Mouse (Mus musculus) heart, embryonic 12.5 days (tissue): ENCODE results near the gene Sall1. TPM values are rescaled to one million over a fixed set of nuclear protein-coding genes. Genes with fewer than 3 reads are reported as not detected.
A peak's percentile ranks its signal among the peaks of the same experiment; 100 is the strongest.

Experiments
- ATAC-seq: fragments of 200-750 bp; cut with Nextera tagmentation; 2 replicates; pipeline ENCODE4 v1.8.0; 2017; ENCODE audit warnings: moderate TSS enrichment, moderate library complexity; ENCODE audit not compliant: insufficient number of reproducible peaks, low FRiP score
- H3K27ac ChIP-seq: fragments of 300-500 bp; sonication (generic); 2 replicates; pipeline ENCODE4 v1.5.1; 2016; ENCODE audit warnings: mild to moderate bottlenecking, moderate library complexity; ENCODE audit not compliant: poor library complexity, severe bottlenecking
- H3K27me3 ChIP-seq: fragments of 300-500 bp; sonication (generic); replicated peaks from 2 replicates; pipeline ENCODE4 v1.6.1; 2016; ENCODE audit warnings: mild to moderate bottlenecking, moderate library complexity
- H3K36me3 ChIP-seq: fragments of 300-500 bp; sonication (generic); 2 replicates; pipeline ENCODE4 v1.6.1; 2016; ENCODE audit warnings: mild to moderate bottlenecking, moderate library complexity
- H3K4me1 ChIP-seq: fragments of 300-500 bp; sonication (generic); replicated peaks from 2 replicates; pipeline ENCODE4 v1.6.1; 2016; ENCODE audit warnings: mild to moderate bottlenecking
- H3K4me2 ChIP-seq: fragments of 300-500 bp; sonication (generic); 2 replicates; pipeline ENCODE4 v1.6.1; 2016; ENCODE audit warnings: mild to moderate bottlenecking, moderate library complexity
- H3K4me3 ChIP-seq: fragments of 300-500 bp; sonication (generic); 2 replicates; pipeline ENCODE4 v1.5.1; 2016; ENCODE audit warnings: mild to moderate bottlenecking
- H3K9ac ChIP-seq: fragments of 300-500 bp; sonication (generic); 2 replicates; pipeline ENCODE4 v1.6.1; 2016; ENCODE audit warnings: mild to moderate bottlenecking, moderate library complexity
- H3K9me3 ChIP-seq: fragments of 300-500 bp; sonication (generic); replicated peaks from 2 replicates; pipeline ENCODE4 v1.6.1; 2016; ENCODE audit warnings: mild to moderate bottlenecking, moderate library complexity
- WGBS: fragments of 180-500 bp; shearing (Covaris S2); methylation state at CpG from one replicate; pipeline ENCODE4 v1.1.7; 2016; 5-methylcytosine and 5-hydroxymethylcytosine counted together
- polyA plus RNA-seq: library from polyadenylated mRNA; unstranded; fragments of >200 nt; fragmentation: Nextera tagmentation; extraction: Ambion mirVana; gene quantifications from 2 replicates; pipeline ENCODE4 v1.2.1, GENCODE M21; 2016

The Sall1 gene
- polyA plus RNA-seq, 1 experiment from 2014 or later = 6.4 TPM

DNA sequence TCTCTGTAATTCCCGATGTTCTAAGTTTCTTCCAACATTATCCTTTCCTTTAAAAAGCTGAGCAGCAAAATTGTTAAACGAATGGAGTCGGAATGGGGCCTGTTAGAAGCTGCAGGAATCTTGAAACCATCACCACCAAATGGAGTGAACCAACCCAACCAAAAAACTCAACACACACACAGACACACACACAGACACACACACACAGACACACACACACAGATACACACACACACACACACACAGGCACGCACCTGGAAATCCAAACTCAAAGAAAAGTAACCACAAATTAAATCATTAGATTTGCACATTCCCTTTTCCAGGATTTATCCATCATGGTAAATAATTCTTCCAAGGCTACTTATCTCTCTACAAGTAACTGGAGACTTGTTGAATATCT, 5.0 kb downstream of the Sall1 start:
- H3K9ac ChIP-seq = no peak overlapping the region
- 0 out of 2 replicates have a peak, but pooled peaks cover under 1% of the 10 kb centered on the region for H3K27me3 ChIP-seq
- no peak for ATAC-seq
- 70% methylated on average over 4 of the region's 4 CpGs for WGBS
- H3K27ac ChIP-seq = no peak overlapping the region
- H3K9me3 ChIP-seq = no peaks in the 10 kb centered on the region
- no peaks in the 10 kb centered on the region for H3K36me3 ChIP-seq
- H3K4me1 ChIP-seq = peaks cover 26% of the 10 kb centered on the region
- peak overlapping the region; percentile 20; the same call in 1 of the 2 replicates for H3K4me3 ChIP-seq
- H3K4me2 ChIP-seq = peak overlapping the region; percentile 48

DNA sequence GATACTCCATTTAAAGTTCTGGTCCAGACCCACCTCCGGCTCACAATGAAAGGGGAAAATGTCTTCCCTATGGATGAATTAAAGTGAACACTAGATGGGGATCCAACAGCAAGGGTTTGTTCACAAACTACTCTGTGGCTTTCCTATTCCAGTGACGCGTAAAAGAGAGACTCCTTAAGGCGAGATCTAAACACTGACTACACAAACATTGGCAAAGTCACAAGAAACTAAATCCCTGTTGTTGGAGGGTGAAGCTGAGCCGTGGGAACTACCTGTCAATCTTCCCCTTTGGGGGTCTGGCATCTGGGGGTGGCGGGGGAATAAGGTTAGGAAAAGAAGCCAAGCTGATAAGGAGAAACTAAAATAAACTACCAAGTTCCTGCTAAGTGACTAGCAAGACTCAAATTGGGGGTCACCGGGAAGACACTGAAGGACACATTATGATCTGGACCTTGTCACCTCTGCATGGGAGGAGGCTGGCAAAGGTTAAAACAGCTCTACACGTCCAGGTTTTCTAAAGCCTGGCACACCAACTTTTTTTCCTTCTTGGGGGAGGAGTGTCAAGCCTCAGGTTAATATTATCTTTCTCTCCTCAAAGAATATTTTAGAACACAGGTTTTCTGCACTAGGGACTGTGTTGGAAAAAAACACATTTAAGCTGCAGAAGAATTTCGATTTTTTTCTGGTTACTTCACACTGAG, 6.3 kb downstream of the Sall1 start:
- H3K36me3 ChIP-seq = peaks cover 4% of the 10 kb centered on the region
- no peak for ATAC-seq
- 11% methylated on average over 9 of the region's 9 CpGs for WGBS
- peak overlapping the region; percentile 38; the same call in 1 of the 2 replicates for H3K27ac ChIP-seq
- H3K4me1 ChIP-seq = peaks cover 29% of the 10 kb centered on the region
- H3K9me3 ChIP-seq = no peaks in the 10 kb centered on the region
- 0 out of 2 replicates have a peak, but pooled peaks cover 4% of the 10 kb centered on the region for H3K27me3 ChIP-seq
- H3K4me3 ChIP-seq = peak overlapping the region; percentile 18
- H3K4me2 ChIP-seq = peak overlapping the region; percentile 59
- H3K9ac ChIP-seq = peak overlapping the region; percentile 60

DNA sequence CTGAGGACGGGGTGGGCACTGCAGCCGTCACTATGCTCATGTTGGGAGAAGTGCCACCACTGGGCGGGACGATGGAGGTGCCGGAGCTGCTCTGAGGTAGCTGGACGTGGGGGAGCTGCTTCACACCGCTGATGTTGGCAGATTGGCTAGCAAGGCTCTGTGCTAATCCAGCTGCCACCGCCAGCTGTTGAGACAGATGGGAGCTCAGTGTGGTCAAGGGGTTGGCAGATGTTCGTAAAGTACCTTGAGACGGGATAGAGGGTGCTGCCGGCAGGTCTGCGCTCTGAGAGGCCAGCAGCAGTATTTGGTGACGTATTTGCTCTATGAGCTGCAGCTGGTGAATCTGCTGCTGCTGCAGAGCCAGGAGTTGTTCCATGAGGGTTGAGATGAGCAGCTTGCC, 11.6 kb downstream of the Sall1 start:
- peaks cover 46% of the 10 kb centered on the region for H3K36me3 ChIP-seq

DNA sequence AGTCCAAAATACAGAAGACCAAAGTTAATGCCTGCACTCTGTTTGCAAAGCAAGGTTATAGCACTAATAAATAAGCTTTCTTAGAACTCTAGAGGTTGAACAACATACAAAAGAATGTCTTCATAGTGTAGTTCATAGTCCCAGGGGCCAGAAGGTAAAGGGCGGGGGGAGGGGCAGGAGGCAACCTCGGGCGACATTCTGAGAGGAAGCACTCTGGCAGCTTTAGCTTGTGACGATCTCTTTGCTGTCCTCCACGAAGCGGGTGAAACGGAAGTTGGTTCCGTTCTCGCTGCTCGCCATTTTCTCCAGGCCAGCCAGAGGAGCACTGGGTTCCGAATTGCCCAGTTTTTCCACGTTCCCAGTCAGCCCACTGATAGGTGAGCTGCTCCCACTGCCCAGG, 15.8 kb downstream of the Sall1 start:
- Histone ChIP-seq H3K4me1 (peaks cover 27% of the 10 kb centered on the region), H3K9ac (no peak overlapping the region), H3K27ac (no peak overlapping the region), H3K36me3 (peaks cover 46% of the 10 kb centered on the region), H3K27me3 (peaks cover 9% of the 10 kb centered on the region), H3K4me2 (no peak overlapping the region), H3K9me3 (no peaks in the 10 kb centered on the region), H3K4me3 (no peak overlapping the region)
- no peak for ATAC-seq
- WGBS = 44% methylated on average over 12 of the region's 12 CpGs

More for the DNA sequence above, 11.6 kb downstream of the Sall1 start:
- Histone ChIP-seq H3K4me1 (peaks cover 28% of the 10 kb centered on the region), H3K4me3 (no peak overlapping the region), H3K9me3 (no peaks in the 10 kb centered on the region), H3K27me3 (peaks cover 9% of the 10 kb centered on the region), H3K27ac (no peak overlapping the region), H3K4me2 (no peak overlapping the region), H3K9ac (no peak overlapping the region)
- WGBS = 90% methylated on average over 13 of the region's 13 CpGs
- ATAC-seq = no peak

DNA sequence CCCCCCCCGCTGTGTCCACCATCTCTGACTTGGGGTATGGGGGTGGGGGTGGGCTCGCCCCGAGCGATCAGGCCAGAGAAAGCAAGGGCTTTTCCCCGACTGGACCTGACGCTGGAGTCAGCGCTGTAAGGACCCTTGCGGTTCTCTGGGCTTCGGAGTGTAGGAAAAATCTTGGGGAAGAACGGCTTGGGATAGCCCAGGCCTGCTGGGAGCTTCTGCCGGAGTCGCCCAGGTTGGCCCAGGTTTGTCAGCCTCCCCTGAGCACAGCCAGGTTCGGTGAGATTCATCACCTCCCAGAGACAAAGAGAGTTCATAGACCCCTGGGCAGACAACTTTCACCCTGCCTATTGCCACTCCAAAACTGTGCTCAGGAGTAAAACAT, 17.8 kb downstream of the Sall1 start:
- WGBS = 18% methylated on average over 12 of the region's 13 CpGs
- Histone ChIP-seq H3K27ac (peak overlapping the region; percentile 22; the same call in 1 of the 2 replicates), H3K36me3 (peaks cover 27% of the 10 kb centered on the region), H3K9me3 (no peaks in the 10 kb centered on the region), H3K27me3 (no peaks in the 10 kb centered on the region), H3K4me2 (peak overlapping the region; percentile 85), H3K9ac (peak overlapping the region; percentile 69), H3K4me1 (peaks cover 30% of the 10 kb centered on the region), H3K4me3 (peak overlapping the region; percentile 46)
- peak; percentile 12; the same call in 1 of the 2 replicates for ATAC-seq

DNA sequence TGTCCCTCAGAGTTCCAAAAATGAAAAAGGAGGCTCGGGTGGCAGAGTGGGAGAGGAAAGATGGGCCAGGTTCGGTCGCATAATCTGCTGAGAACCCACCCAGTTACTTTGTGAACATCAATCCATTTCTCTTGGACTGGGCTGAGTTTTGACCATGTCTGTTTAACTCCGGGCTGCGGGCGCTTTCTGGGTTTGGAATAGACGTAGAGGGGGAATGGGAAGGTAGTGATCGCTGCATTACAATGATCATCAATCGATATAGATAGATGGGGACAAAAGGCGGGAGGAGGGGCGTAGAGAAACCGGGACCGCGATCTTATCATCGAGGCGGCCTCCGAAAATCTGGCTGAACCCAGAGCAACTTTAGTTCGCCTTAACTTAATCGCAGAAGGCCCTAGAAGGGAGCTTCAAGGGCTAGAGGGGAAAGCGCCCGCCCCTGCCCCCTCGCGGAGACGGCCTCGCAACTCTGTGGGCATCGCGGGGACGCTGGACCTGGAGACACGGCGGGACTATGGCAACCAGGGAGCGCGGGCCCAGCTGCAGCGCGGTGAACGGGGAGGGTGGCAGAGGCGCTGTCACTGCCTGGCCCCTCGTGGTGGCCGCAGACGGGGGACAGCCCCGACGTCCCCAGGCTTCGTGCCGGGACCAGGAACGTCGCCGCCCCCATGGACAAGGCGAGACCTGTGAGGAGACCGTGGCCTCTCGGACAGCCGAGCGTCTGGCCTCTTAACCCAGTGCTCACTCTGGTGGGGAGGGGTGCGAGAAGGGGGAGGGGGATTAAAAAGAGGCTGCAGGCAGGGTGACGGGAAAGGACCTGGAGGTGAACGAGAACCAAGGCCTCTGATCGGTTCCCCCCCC, 18.5 kb downstream of the Sall1 start:
- H3K4me3 ChIP-seq = peak overlapping the region; percentile 46
- no peaks in the 10 kb centered on the region for H3K27me3 ChIP-seq
- peak; percentile 68; the same call in 1 of the 2 replicates for ATAC-seq
- H3K27ac ChIP-seq = peak overlapping the region; percentile 22; the same call in 1 of the 2 replicates
- 4% methylated on average over 54 of the region's 55 CpGs for WGBS
- H3K9me3 ChIP-seq = no peaks in the 10 kb centered on the region
- H3K9ac ChIP-seq = peak overlapping the region; percentile 69
- peak overlapping the region; percentile 85 for H3K4me2 ChIP-seq
- peaks cover 21% of the 10 kb centered on the region for H3K36me3 ChIP-seq
- peaks cover 34% of the 10 kb centered on the region for H3K4me1 ChIP-seq

DNA sequence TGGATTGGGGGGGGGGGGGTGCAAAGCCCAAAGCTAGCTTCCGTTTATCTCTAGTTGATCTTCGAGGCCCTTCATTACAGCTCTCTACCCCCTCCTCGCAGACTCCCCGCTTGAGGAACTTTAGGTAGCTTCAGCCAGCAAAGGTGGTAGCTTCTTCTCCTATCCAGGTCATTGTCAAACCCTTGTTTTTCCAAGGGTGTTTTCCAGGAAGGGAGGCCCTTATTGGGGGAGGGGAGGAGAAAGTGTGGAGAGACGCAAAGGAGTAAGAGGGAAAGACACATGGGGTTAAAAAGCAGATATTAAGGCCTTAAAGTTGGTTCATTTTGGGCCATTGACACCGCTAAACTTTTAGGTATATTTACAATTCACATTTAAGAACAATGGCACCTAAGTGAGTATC, 19.2 kb downstream of the Sall1 start:
- Histone ChIP-seq H3K4me1 (peaks cover 34% of the 10 kb centered on the region), H3K4me3 (no peak overlapping the region), H3K27me3 (no peaks in the 10 kb centered on the region), H3K36me3 (peaks cover 14% of the 10 kb centered on the region), H3K4me2 (no peak overlapping the region; the same call in 1 of the 2 replicates), H3K9ac (no peak overlapping the region), H3K27ac (peak overlapping the region; percentile 69), H3K9me3 (no peaks in the 10 kb centered on the region)
- no peak for ATAC-seq
- 22% methylated on average over 6 of the region's 6 CpGs for WGBS

DNA sequence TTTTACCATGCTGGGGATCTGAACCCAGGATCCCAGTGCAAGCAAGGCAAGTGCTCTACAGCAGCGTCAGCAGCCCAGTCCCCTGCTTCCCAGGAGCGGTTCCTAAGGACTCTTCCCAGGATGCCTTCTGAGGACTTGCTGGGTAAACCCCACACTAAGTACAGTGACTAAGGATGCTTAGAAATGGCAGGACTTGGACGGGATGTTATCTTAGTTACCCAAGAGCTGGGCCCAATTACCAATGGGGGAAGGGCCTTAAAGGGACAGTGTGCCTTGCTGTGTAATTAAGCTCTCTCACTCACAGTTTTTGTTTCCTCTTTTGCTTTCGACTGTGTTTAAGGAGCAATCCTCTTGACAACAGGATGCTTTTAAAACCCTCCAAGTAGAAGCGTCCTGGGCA, 22.8 kb downstream of the Sall1 start:
- 6% methylated on average over 5 of the region's 5 CpGs for WGBS
- H3K4me3 ChIP-seq = no peak overlapping the region
- no peak overlapping the region for H3K9ac ChIP-seq
- peaks cover 21% of the 10 kb centered on the region for H3K4me1 ChIP-seq
- no peaks in the 10 kb centered on the region for H3K36me3 ChIP-seq
- no peak overlapping the region; the same call in 1 of the 2 replicates for H3K27ac ChIP-seq
- peak overlapping the region; percentile 24 for H3K4me2 ChIP-seq
- H3K9me3 ChIP-seq = no peaks in the 10 kb centered on the region
- H3K27me3 ChIP-seq = no peaks in the 10 kb centered on the region
- 0 out of 2 replicates have a peak, but pooled peaks have one; percentile 44 for ATAC-seq

DNA sequence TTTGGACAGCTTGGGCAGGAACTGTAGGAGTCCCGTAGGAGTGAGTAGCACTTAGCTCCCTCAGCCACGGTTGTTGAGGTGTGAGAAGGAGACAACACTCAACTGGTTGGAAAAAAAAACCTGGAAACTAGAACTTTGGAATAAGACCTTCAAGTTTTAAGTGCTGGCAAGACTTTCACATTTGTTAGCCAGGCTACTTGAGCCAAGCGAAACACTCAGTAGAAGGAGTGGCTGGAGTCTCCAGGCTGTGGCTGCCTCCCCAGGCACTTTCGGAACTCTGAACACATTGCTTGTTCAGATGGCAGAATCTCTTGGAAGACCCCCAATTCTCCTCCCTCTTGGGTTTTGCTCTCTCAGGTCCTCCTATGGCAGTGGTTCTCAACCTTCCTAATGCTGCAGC, 26.1 kb downstream of the Sall1 start:
- H3K4me3 ChIP-seq = no peak overlapping the region
- peaks cover 7% of the 10 kb centered on the region for H3K4me1 ChIP-seq

DNA sequence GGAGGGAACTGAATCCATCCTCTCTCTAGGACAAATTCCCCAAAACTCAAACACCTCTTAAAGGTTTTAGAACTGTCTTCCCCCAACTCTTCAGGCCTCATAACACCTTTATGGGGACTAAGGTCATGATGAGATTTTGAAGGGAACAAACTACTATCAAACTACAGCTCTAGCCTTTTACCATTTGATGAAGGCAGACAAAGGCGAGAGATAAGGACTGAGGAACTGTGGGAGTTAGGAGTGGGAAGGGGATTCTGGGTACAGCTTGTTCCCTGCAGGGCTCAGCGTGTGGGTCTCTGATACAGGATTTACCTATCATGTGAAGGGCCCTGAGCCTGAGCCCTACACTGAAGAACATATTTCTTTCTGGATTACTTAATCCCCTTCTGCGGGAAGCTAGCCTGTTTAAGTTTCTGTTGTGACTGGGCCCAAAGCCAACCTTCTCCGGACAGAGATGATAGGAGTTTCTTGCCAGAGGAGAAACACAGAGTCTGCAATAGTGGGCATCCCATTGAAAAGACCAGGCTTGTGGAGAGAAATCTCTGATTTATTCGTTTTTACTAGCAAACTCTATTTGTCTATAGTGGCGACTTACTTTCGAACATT, 27.4 kb downstream of the Sall1 start:
- no peak for ATAC-seq
- no peak overlapping the region for H3K9ac ChIP-seq
- H3K27ac ChIP-seq = no peak overlapping the region
- H3K27me3 ChIP-seq = no peaks in the 10 kb centered on the region
- H3K4me3 ChIP-seq = no peak overlapping the region
- no peaks in the 10 kb centered on the region for H3K9me3 ChIP-seq
- H3K4me2 ChIP-seq = no peak overlapping the region
- 66% methylated on average over 7 of the region's 7 CpGs for WGBS
- no peaks in the 10 kb centered on the region for H3K36me3 ChIP-seq
- peaks cover 7% of the 10 kb centered on the region for H3K4me1 ChIP-seq

More for the DNA sequence above, 26.1 kb downstream of the Sall1 start:
- no peaks in the 10 kb centered on the region for H3K36me3 ChIP-seq
- H3K27ac ChIP-seq = no peak overlapping the region
- no peak for ATAC-seq
- no peaks in the 10 kb centered on the region for H3K27me3 ChIP-seq
- H3K4me2 ChIP-seq = no peak overlapping the region
- 59% methylated on average over 4 of the region's 4 CpGs for WGBS
- H3K9ac ChIP-seq = no peak overlapping the region
- no peaks in the 10 kb centered on the region for H3K9me3 ChIP-seq

DNA sequence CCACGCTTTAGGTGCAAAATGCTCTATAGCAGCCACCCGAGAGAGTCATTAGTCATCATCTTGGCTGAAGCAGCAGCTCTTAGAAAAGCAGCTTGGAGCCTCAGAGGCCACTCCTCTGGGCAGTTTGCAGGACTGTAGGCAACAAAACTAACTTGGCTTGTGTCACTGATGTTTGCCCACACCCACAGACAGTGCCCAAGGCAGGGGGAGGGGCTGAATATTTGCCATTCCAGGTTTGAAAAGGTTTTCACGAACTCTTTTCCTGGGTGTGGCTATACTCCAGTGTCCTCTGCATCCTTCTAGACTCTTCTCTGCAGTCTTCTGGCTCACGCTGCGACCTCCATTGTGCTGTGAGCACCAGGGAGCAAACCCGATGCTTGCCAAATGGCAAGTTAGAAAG, 28.4 kb downstream of the Sall1 start:
- no peak overlapping the region for H3K4me2 ChIP-seq
- ATAC-seq = no peak
- no peaks in the 10 kb centered on the region for H3K36me3 ChIP-seq
- no peak overlapping the region for H3K9ac ChIP-seq
- no peaks in the 10 kb centered on the region for H3K27me3 ChIP-seq
- WGBS = 56% methylated on average over 6 of the region's 6 CpGs
- no peak overlapping the region for H3K27ac ChIP-seq
- no peaks in the 10 kb centered on the region for H3K4me1 ChIP-seq
- H3K4me3 ChIP-seq = no peak overlapping the region
- H3K9me3 ChIP-seq = no peaks in the 10 kb centered on the region
